Mouse (Mus musculus) urinary bladder, adult 18-20 months (tissue): Measurements from ENCODE around the gene Zbtb45.
A peak's percentile ranks its signal among the peaks of the same experiment; 100 is the strongest.

Experiments used
- DNase-seq, 2 experiments: peaks; one replicate each; pipeline ENCODE4 v3.0.0; 2022; ENCODE audit warnings: low spot score in 2 of 2, mixed read lengths in 2 of 2

The Zbtb45 gene

GRCm38 (mm10) chr7:13034148-13034977, 24.5 kb upstream of the Zbtb45 start, which contains the start of gene Chmp2a:
TSS of gene Chmp2a (minus strand) at chr7:13034807.
- peak; percentile 95 to 97 for DNase-seq

DNA sequence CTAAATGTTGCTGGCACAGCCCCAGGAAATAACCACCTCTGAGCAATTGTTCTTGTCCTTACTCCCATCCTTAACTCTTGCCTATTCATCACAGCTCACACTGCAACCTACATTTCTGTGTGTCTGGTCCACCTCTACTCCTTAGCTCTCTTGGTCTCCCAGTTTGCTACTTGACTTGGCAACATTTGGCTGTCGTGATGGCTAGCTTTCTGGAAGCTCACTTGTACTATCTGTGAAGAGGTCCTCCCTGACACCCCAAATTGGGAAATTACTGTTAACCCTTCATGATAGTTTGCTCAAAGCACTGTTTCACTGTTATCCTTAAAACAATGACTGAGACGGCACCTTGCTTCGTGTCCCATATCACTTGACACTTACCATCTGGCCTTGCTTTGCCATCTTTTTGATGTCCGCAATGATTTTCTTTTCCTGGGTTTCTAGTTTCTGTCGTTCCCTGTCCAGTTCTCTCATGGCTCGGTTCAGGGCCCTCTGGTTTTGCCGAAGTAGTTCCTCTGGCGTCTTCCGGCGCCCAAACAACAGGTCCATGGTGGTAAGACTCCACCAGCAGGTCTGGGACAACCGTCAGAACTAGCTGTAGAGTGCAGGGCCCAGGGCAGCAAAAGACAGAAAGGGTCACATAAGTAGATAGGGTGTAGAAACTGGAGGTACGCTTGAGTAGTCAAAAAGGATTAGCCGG, 23.8 kb upstream of the Zbtb45 start:
- no peak for DNase-seq

DNA sequence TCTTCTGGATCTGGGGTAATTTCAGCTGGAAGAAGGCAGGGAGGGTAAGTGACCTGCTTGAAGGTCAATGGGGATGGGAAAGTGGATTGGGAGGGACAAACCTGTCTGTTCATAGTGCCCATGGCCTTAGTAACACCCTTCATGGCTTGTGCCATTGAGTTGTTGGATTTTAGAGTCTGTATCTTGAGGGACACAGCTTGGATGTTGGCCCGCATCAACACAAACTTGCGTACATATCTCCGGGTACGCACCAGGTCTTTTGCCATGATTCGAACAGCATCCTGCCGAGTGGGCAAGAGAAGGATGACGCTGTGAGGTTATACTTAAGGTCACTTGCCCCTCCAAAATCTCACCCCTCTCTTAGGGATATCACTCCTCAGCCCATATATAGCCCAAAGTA, 22.7 kb upstream of the Zbtb45 start:
- no peak for DNase-seq

GRCm38 (mm10) chr7:13031983-13032382, 22.1 kb upstream of the Zbtb45 start:
- DNase-seq: no peak

DNA sequence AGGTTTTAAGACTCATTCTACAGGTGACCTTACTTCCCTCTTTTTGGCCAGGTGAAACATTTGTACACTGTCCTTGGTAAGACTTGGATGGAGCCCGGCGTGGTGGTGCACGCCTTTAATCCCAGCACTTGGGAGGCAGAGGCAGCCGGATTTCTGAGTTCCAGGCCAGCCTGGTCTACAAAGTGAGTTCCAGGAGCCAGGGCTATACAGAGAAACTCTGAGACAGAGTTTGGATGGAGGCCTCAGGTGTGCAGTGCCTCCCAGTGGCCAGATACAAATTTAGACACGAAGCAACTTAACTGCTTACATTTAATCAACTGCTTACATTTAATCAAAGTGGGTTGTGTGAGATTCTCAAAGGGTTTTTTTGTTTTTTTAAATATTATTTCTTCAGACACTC, 21.2 kb upstream of the Zbtb45 start:
- DNase-seq: no peak

- no peak for DNase-seq
Measured at GRCm38 (mm10) chr7:13028986-13029385, 19.2 kb upstream of the Zbtb45 start.

DNA sequence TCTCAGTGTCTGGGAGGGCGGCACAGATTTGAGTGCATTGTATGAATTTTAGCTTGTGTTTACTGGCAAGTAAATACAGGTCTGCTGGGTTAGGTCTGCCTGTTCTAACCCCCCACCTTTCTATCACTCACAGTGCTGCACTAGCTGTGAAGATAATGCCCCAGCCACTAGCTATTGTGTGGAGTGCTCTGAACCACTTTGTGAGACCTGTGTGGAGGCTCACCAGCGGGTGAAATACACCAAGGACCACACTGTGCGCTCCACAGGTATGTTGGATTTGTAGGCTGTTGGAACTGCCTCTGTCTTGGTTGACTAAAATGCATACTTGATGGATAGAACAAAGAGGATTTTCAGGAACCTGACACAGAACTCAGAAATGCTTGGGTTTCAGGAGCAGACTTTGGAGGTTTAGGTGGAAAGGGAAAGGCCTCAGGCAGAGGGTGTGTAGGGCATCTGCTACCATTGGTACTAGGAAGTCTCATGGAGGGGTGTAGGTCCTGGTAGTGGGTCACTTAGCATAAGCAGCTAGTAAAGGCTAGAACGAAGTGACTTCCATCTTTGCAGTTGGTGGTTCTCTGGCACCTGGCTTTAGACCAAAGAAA, 15.8 kb upstream of the Zbtb45 start:
- DNase-seq: no peak

GRCm38 (mm10) chr7:13024805-13025204, 15.0 kb upstream of the Zbtb45 start:
- DNase-seq: peak in 1 of 2 experiments; percentile 54

- peak; percentile 86 to 98 for DNase-seq
Measured at GRCm38 (mm10) chr7:13023928-13024731, 14.3 kb upstream of the Zbtb45 start.

DNA sequence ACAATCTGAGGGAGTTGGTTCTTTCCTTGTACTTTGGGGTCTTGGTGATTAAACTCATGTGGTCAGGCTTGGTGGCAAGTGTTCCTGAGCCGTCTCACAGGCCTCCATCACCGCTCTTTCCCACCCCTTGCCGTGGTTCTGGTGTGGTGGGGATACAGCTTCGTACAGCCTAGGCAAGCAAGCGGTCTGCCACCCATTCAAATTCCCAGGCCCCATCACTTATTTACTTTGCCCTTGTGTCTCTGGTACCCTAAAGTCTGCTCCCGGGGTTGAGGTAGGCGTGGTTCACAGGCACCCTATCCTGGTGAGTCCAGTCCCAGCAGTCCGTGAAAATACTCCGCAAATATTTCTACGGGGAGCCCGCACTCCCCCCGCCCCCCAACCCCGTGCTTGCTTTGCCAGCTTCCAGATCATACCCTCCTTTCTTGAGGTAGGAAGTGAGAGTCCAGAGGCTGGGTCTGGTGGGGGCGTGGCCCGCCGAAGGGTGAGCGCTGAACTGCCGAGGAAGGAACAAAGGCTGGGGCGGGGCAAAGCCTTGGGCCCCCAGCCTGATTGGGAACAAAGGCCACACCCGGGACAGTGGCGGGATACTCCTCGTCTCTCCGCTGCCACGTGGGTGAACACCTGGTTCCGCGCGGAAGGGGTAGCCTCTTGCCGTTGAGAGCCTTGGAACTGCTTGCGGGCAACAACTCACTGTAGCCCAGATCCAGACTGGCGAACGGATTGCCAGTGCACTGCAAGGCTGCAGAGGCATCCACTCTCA, 13.1 kb upstream of the Zbtb45 start:
- peak; percentile 69 to 74 for DNase-seq

GRCm38 (mm10) chr7:13015217-13015616, 5.4 kb upstream of the Zbtb45 start:
- DNase-seq: no peak

DNA sequence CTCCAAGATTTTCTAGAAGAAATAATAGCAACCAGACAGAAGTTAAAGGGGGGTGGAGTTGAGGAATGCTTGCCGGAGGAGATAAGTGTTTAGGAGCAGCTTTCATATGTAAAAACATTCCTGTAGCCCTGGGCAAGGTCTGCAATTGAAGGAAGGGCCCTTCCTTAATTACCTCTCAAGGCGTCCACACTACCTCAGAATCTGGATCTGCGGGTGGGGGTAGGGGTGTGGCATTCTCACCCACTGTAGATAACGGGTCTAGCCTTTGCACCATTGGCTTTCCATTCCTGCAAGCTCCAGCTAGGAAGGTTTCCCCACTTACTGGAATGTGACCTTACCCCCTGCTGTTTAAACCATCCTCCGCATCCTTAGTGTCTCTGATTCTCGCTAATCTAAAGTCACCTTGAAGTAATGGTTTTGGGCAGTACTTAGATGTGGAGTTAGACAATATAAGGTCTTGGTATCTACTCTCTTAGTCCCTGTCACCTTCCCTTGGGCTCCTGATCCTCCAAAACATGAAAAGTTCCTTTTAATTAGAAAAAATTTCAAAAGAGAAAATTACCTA, 4.5 kb upstream of the Zbtb45 start:
- no peak for DNase-seq

DNA sequence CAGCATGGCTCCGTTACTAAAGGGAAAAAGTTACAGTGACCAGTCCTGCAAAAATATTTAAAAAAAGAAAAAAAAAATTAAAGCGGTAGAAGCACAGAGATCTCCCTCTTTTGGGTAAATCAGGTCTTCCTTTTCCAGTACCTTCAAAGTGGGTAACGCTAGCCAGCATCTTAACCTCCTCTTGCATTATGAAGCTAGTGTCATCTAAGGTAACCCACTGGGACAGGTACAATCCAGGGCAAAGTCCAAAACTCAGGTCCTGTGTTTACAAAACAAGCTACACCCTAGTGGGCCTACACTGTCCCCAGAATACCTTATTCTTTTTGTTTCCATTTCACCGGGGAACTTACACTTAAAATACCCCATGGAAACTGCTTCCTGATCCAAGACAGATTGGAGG, 3.8 kb upstream of the Zbtb45 start:
- DNase-seq: no peak

- DNase-seq: peak; percentile 87 to 92
Measured at GRCm38 (mm10) chr7:13009143-13010004, 460 bp downstream of the Zbtb45 start.

DNA sequence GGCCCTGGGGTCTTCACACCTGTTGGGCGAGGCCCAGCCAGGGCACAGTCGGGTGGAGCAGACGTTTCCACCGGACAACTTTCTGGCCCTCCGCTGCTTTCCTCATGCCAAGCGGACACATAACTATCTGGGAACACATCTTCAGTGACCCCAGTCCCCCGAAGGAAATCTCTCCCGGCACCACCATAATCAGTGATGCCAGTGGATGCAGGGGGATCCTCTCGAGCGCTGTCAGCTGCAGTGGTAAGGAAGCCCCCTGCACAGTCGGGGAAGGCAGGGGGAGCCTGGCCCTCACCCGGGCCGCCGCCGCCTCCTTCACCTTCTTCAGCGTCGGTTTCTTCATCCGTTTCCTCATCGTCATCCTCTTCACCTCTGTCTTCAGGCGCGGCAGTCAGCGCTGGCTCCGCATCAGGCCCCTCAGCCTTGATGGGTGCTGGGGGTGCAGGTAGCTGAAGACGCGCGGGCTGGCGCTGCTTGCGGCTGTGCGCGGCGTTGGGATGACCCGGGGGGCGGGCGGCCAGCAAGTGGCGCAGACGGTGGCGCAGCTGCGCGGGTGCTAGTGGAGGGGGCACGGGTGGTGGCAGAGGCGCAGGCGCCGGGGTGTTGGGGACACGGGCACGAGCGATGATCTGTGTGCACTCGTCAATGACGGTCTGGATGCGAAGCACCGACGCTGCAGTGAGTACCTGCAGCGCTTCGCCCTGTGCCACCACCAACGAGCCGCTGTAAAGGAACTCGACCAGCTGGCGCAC, 2.3 kb downstream of the Zbtb45 start:
- DNase-seq: no peak

DNA sequence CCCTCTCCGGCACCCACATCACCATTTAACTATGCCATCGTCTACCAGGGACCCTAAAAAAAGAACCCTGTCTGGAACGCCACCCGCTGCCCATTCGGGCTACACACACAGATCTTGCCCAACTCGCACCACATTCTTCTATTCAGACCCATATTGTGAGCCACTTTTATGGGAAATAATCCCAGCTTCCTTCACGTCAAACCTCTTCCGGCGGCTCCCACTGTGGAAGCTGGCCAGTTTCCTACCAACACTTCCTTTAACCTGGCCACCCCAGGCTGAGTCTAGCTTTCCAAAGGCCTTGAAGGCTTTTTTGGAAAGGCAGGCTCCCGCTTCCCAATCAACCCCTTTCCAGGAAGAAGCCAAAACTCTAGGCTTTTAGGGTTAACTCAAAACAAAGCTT, 3.3 kb downstream of the Zbtb45 start:
- DNase-seq: no peak

- no peak for DNase-seq
Measured at GRCm38 (mm10) chr7:13006011-13006410, 3.8 kb downstream of the Zbtb45 start.

- DNase-seq: no peak
Measured at GRCm38 (mm10) chr7:13003380-13003779, 6.5 kb downstream of the Zbtb45 start.

- no peak for DNase-seq
Measured at GRCm38 (mm10) chr7:13001584-13001983, 8.2 kb downstream of the Zbtb45 start.
